Mouse (Mus musculus) midbrain, embryonic 14.5 days (tissue): ENCODE measurements around the gene Fut7. TPM values are rescaled to one million over a fixed set of nuclear protein-coding genes. Genes with fewer than 3 reads are reported as not detected.

Source experiments
- ATAC-seq: fragments of 200-750 bp; cut with Nextera tagmentation; 2 replicates; pipeline ENCODE4 v1.8.0; 2017; ENCODE audit warnings: moderate number of reproducible peaks, moderate library complexity; ENCODE audit not compliant: low FRiP score, low TSS enrichment
- DNase-seq: peaks from one replicate; pipeline ENCODE4 v3.0.0-alpha.2; 2015
- H3K27ac ChIP-seq: fragments of 300-500 bp; sonication (generic); replicated peaks from 2 replicates; pipeline ENCODE4 v1.5.1; 2014; ENCODE audit warnings: mild to moderate bottlenecking, low read depth, low read length, moderate library complexity
- H3K27me3 ChIP-seq: fragments of 300-500 bp; sonication (generic); 2 replicates; pipeline ENCODE4 v1.6.1; 2014; ENCODE audit warnings: low read length, control low read depth, mixed read lengths; ENCODE audit not compliant: control insufficient read depth, insufficient read depth
- H3K36me3 ChIP-seq: fragments of 300-500 bp; sonication (generic); 2 replicates; pipeline ENCODE4 v1.6.1; 2014; ENCODE audit warnings: low read length, control low read depth; ENCODE audit not compliant: control insufficient read depth, insufficient read depth
- H3K4me1 ChIP-seq: fragments of 300-500 bp; sonication (generic); 2 replicates; pipeline ENCODE4 v1.6.1; 2014; ENCODE audit warnings: mild to moderate bottlenecking, antibody characterized with exemption, low read length, control low read depth; ENCODE audit not compliant: control insufficient read depth, insufficient read depth
- H3K4me2 ChIP-seq: fragments of 300-500 bp; sonication (generic); 2 replicates; pipeline ENCODE4 v1.6.1; 2014; ENCODE audit warnings: mild to moderate bottlenecking, low read length, moderate library complexity
- H3K4me3 ChIP-seq: fragments of 300-500 bp; sonication (generic); replicated peaks from 2 replicates; pipeline ENCODE4 v1.5.1; 2014; ENCODE audit warnings: low read depth, low read length
- H3K9ac ChIP-seq: fragments of 300-500 bp; sonication (generic); replicated peaks from 2 replicates; pipeline ENCODE4 v1.6.1; 2014; ENCODE audit warnings: mild to moderate bottlenecking, low read length, moderate library complexity
- H3K9me3 ChIP-seq: fragments of 300-500 bp; sonication (generic); 2 replicates; pipeline ENCODE4 v1.6.1; 2016; ENCODE audit warnings: low read length, control low read depth, mixed read lengths; ENCODE audit not compliant: control insufficient read depth
- WGBS: fragments of 180-500 bp; shearing (Covaris S2); extraction: QIAGEN DNeasy Blood & Tissue Kit; methylation state at CpG from one replicate; pipeline ENCODE4 v1.1.7; 2014; 5-methylcytosine and 5-hydroxymethylcytosine counted together
- polyA plus RNA-seq: library from polyadenylated mRNA; unstranded; fragments of >200 nt; fragmentation: Nextera tagmentation; extraction: Ambion mirVana; gene quantifications from 2 replicates; pipeline ENCODE4 v1.2.1, GENCODE M21; 2014

The Fut7 gene
- polyA plus RNA-seq, 1 experiment from 2014 or later = 0.17 TPM

DNA sequence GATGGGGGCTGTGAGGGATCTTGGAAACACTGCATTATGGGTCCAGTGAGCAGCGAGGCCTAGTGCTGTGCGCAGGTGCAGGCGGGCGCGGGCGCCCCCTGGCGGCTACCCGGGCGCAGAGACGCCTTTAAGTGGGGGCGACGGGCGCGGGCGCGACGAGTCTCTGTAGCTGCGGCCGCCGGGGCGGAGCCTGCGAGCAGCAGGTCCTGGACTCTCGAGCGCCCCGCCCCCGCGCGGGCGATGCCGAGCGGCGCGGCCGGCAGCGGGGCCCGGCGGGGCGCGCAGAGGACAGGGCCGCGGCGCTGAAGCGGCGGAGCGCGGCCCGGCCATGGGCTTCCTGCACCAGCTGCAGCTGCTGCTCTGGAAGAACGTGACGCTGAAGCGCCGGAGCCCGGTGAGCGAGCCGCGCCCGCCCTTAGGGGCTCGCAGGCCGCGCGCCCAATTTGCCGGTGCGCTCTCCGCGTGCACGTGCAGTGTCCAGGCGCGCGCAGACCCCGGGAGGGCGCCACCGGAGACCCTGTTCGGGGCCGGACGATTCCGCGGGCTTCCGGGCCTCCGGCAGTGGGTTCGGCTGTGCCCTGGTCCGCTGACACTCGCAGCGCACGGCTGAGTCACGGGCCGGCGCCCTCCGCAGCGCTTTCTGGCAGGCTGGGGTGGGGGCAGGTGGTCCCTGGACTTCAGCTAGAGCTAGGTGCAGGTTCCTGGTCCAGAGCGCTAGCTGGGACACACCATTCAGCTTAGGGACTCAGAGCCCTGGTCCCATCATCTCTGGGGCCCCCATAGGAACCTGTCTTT is 5.6 kb downstream of the Fut7 start, which contains the start of gene Abca2:
Gene Abca2 (plus strand): TSS at position 262 of the 795 bp plus-strand sequence.
- DNase-seq = peak; percentile 98
- Histone ChIP-seq H3K36me3 (peaks cover 9% of the 10 kb centered on the region; the same call in 1 of the 2 replicates), H3K27ac (peak within 1 kb of the TSS; percentile 88), H3K4me3 (peak within 1 kb of the TSS; percentile 78), H3K9ac (peak within 1 kb of the TSS; percentile 82), H3K4me2 (peak within 1 kb of the TSS; percentile 64), H3K9me3 (no peaks in the 10 kb centered on the region), H3K4me1 (peaks cover 27% of the 10 kb centered on the region), H3K27me3 (peaks cover 4% of the 10 kb centered on the region; the same call in 1 of the 2 replicates)
- WGBS = under 1% methylated on average over 72 of the region's 89 CpGs
- ATAC-seq = peak; percentile 88

DNA sequence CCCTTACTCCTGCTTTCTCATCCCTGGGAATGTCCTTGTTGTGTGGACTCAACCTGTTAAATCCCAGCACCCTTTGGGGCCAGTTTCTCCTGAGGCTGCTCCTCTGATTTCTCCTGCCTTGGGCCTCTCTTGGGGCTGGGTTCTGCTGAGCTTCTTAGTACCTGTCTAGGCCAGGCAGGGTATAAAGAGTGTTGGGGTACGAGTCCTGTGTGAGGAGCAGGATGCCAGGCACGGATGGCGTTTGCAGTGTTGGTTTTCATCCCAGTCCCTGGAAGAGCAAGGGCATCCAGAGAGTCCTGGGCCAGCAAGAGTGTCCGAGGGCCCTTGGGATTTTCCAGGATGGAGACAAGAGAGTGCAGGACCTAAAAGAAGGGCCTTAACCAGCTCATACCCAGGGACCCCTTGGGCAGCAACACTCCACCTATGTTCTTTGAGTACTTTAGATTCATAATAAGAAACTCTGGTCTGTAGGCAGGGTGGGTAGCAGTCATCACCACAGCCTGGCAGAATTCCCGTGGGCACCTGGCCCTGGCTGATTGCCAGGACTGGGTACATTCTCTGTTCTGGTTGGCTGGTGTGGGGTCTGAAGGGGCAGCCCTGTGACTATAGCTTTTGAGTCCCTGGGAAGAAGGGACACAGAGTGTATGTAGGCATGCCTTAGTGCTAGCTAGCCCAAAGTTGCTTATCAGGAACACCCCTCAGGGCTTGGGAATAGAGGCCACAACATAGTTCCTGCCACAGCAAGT is 6.5 kb downstream of the Fut7 start:
- Histone ChIP-seq H3K4me3 (peak overlapping the region; percentile 78), H3K9ac (peak overlapping the region; percentile 82), H3K4me2 (peak overlapping the region; percentile 64), H3K27ac (no peak overlapping the region; the same call in 1 of the 2 replicates), H3K36me3 (peaks cover 16% of the 10 kb centered on the region), H3K9me3 (no peaks in the 10 kb centered on the region), H3K4me1 (peaks cover 27% of the 10 kb centered on the region), H3K27me3 (peaks cover 4% of the 10 kb centered on the region; the same call in 1 of the 2 replicates)
- WGBS = 68% methylated on average over 5 of the region's 5 CpGs
- ATAC-seq (no peak), DNase-seq (peak; percentile 26)

DNA sequence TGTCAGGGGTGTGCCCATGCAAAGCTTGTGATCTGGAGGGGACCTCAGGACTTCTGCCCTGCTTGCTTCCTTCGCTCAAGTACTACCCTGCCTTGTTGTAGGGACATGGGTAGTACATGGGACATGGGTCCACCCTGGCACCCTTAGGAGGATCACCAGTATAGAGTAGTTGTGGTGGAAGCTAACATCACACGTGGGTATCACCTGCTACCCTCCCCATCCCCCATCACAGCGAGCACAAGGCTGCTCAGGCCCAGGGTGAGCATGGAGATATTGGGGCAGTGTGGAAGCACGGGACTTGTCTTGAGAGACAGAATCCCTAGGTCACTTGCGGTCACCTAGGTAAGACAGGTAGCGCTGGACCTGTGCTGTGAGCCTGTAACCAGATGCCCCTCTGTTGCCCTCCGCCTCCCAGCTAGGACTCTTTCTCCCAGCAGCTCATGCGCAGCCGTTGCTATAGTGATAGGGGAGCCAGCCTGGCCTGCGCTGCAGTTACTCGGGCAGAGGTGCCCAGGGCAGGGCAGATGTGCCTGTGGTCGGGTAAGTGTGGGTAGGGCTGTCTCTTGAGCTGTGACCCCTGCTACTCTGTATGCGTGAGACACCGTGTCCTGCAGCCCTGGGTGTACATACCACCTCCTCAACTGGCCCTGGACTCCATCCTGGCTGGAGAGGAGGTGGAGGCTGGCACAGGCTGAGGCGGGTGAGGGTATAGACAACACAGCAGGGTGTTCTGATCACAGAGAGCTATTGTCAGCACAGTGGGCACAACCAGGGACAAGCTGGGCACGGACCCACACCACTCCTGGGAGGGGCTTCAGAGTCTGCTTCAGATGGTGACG is 7.5 kb downstream of the Fut7 start:
- Histone ChIP-seq H3K36me3 (peaks cover 25% of the 10 kb centered on the region), H3K9me3 (no peaks in the 10 kb centered on the region), H3K4me2 (peak overlapping the region; percentile 64), H3K27ac (0 out of 2 replicates have a peak overlapping the region, but pooled peaks have one; percentile 17), H3K9ac (peak overlapping the region; percentile 26; the same call in 1 of the 2 replicates), H3K27me3 (no peaks in the 10 kb centered on the region; the same call in 1 of the 2 replicates), H3K4me3 (0 out of 2 replicates have a peak overlapping the region, but pooled peaks have one; percentile 5), H3K4me1 (peaks cover 27% of the 10 kb centered on the region)
- 44% methylated on average over 17 of the region's 17 CpGs for WGBS
- ATAC-seq (no peak), DNase-seq (peak; percentile 60)

DNA sequence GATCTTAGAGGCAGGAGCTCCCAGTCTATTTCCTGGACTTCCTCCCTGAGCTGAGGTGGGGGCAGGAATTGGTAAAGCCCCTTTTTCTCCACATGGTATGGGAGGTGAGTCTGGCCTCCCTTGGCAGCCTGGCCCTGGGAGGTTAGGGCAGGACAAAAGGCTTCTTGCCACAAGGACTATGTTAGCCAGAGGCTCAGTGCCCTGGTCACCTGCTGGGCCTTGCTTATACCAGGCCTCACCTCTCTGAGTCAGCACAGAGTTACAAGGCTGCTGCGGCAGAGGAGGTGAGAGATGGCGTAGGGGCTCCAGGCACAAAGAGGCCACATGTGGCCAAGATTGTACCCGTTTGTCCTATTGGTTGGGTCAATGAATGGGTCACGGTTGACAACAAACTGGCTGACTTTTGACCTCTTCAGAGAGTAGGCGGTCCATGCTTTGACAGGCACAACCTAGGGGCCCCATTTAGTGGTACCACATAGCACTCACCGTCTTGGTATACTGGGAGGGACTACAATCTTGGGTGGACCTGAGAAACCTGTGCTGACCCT is 8.3 kb downstream of the Fut7 start:
- ATAC-seq = no peak
- H3K4me1 ChIP-seq = peaks cover 27% of the 10 kb centered on the region
- peak overlapping the region; percentile 26; the same call in 1 of the 2 replicates for H3K9ac ChIP-seq
- peaks cover 33% of the 10 kb centered on the region for H3K36me3 ChIP-seq
- DNase-seq = no peak
- peak overlapping the region; percentile 64 for H3K4me2 ChIP-seq
- WGBS = 32% methylated on average over 6 of the region's 6 CpGs
- H3K4me3 ChIP-seq = no peak overlapping the region
- H3K9me3 ChIP-seq = no peaks in the 10 kb centered on the region
- H3K27me3 ChIP-seq = no peaks in the 10 kb centered on the region
- H3K27ac ChIP-seq = 0 out of 2 replicates have a peak overlapping the region, but pooled peaks have one; percentile 17

DNA sequence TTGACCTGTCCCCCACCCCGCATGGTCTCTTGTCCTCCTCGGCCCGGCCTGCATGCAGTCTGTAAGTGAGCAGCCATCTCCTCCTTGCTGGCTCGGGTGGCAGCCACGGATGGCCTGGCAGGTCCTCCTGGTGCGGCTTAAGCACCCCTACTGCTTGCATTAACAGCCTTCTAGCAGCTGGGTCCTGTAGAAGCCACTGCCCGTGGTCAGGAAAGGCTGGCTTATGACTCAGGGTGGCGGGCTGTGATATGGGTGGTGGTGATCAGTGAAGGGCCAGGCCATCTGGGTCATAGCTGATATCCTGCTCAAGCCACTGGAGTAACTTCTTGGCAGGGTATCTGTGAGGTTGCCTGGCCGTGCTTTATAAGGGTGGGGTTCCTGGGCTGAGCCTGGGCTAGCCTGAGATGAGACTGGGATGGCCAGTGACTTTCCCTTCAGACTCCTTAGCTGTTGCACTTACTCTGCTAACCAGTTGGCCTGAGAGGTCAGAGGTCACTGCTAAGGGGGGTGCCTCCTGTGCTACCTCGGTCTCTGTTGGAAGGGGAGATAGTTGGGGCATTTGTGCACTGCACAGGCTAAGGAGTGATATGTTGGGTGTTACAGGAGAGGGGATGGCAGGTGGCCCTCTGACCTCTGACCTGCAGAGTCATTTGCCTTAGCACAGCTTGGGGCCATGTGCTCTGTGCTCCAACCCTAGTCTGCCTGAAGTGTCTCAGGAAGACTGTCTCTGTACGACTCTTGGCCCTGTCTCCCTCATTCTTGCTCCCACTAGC is 9.4 kb downstream of the Fut7 start:
- Histone ChIP-seq H3K36me3 (peaks cover 44% of the 10 kb centered on the region), H3K4me2 (no peak overlapping the region), H3K27ac (no peak overlapping the region), H3K4me1 (peaks cover 27% of the 10 kb centered on the region), H3K9me3 (no peaks in the 10 kb centered on the region), H3K27me3 (no peaks in the 10 kb centered on the region), H3K9ac (no peak overlapping the region), H3K4me3 (no peak overlapping the region)
- ATAC-seq (no peak), DNase-seq (no peak)
- WGBS = 72% methylated on average over 11 of the region's 11 CpGs

DNA sequence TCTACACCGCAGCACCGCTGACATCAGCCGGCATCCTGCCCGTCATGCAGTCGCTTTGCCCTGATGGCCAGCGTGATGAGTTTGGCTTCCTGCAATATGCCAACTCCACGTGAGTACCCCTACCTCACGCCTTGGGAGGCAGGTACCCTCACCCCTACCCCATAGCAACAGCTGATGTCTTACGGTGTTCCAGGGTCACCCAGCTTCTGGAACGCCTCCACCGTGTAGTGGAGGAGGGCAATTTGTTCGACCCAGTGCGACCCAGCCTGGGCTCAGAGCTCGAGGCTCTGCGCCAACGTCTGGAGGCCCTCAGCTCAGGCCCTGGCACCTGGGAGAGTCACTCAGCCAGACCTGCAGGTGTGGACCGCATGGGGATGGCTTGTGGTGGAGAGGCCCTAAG is 10.0 kb downstream of the Fut7 start:
- H3K4me3 ChIP-seq = no peak overlapping the region
- no peak for ATAC-seq
- no peaks in the 10 kb centered on the region for H3K27me3 ChIP-seq
- DNase-seq = no peak
- H3K9ac ChIP-seq = no peak overlapping the region
- no peak overlapping the region for H3K4me2 ChIP-seq
- H3K27ac ChIP-seq = no peak overlapping the region
- H3K4me1 ChIP-seq = peaks cover 27% of the 10 kb centered on the region
- peaks cover 50% of the 10 kb centered on the region for H3K36me3 ChIP-seq
- no peaks in the 10 kb centered on the region for H3K9me3 ChIP-seq
- 92% methylated on average over 17 of the region's 17 CpGs for WGBS

DNA sequence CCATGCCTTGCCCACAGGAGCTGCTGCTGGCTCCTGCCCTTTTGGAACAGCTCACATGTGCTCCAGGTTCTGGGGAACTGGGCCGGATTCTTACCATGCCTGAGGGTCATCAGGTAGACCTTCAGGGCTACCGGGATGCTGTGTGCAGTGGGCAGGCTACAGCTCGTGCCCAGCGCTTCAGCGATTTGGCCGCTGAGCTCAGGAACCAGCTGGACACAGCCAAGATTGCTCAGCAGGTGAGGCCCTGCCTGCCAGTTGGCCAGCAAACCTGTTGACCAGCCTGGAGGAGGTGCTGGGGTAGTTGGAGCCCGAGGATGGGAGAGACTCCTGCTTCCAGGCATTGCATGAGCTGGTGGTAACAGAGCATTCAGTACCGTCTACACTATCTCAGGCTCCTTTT is 11.2 kb downstream of the Fut7 start:
- no peak for ATAC-seq
- H3K4me2 ChIP-seq = no peak overlapping the region
- no peak overlapping the region for H3K4me3 ChIP-seq
- H3K9me3 ChIP-seq = no peaks in the 10 kb centered on the region
- 89% methylated on average over 8 of the region's 8 CpGs for WGBS
- H3K36me3 ChIP-seq = peaks cover 62% of the 10 kb centered on the region
- no peak for DNase-seq
- H3K4me1 ChIP-seq = peaks cover 24% of the 10 kb centered on the region
- H3K27me3 ChIP-seq = no peaks in the 10 kb centered on the region
- H3K27ac ChIP-seq = no peak overlapping the region
- no peak overlapping the region for H3K9ac ChIP-seq
